Mouse (Mus musculus) spleen, embryonic (tissue): ENCODE results near the gene Fam69a.

Experiments used
- CTCF ChIA-PET: fragments of 350-600 bp; sonication (Branson Sonifier 250); formaldehyde crosslinking; loops from one replicate; lab custom pipeline; 2022; lab: Charles Lee

The Fam69a gene

GRCm38 (mm10) chr5:107867970-107868904 lies 118.6 kb downstream of the Fam69a start:
- CTCF ChIA-PET: interaction anchor here (0.5 to 0.7 kb wide), 2 partner anchors 70 to 442 kb away, joined by 3 to 8 read pairs; no protein-coding TSS in a partner anchor

GRCm38 (mm10) chr5:107866127-107867126 lies 120.5 kb downstream of the Fam69a start:
- CTCF ChIA-PET: interaction anchor here (0.6 kb wide), 1 partner anchor 240 kb away, joined by 7 read pairs; no protein-coding TSS in a partner anchor

GRCm38 (mm10) chr5:107863971-107864370 lies 122.9 kb downstream of the Fam69a start:
- CTCF ChIA-PET: no interaction called here

- CTCF ChIA-PET: interaction anchor here (0.6 kb wide), 1 partner anchor 821 kb away, joined by 4 read pairs; no protein-coding TSS in a partner anchor
Measured at GRCm38 (mm10) chr5:107858963-107859362, 127.9 kb downstream of the Fam69a start.
